Mouse (Mus musculus) cerebellum, adult 2 months (tissue): ENCODE data around the gene Rbms3. TPM values are rescaled to one million over a fixed set of nuclear protein-coding genes. Genes with fewer than 3 reads are reported as not detected.

Source experiments
- DNase-seq, 2 experiments: peaks; one replicate each; pipeline ENCODE4 v3.0.0; 2021
- H3K27ac ChIP-seq: fragments of 200-500 bp; 2 replicates; pipeline ENCODE4 v1.5.1; 2012; ENCODE audit warnings: low read length, control low read depth, inconsistent platforms; ENCODE audit not compliant: insufficient read depth
- H3K27me3 ChIP-seq: fragments of 200-500 bp; 2 replicates; pipeline ENCODE4 v1.6.1; 2012; ENCODE audit warnings: inconsistent platforms, mild to moderate bottlenecking, low read length, moderate library complexity; ENCODE audit not compliant: control insufficient read depth, insufficient read depth
- H3K4me1 ChIP-seq: fragments of 200-500 bp; 2 replicates; pipeline ENCODE4 v1.6.1; 2011; ENCODE audit warnings: low read length; ENCODE audit not compliant: control insufficient read depth, insufficient read depth
- H3K4me3 ChIP-seq: fragments of 200-500 bp; replicated peaks from 2 replicates; pipeline ENCODE3; 2011; ENCODE audit warnings: mild to moderate bottlenecking, low read depth, low read length, control low read depth; ENCODE audit not compliant: insufficient read depth
- CTCF ChIP-seq: fragments of 200-500 bp; IDR thresholded peaks from 2 replicates; pipeline ENCODE4 v1.5.1; 2011; ENCODE audit warnings: low read depth, mild to moderate bottlenecking, control low read depth, low read length, moderate library complexity, borderline replicate concordance; ENCODE audit not compliant: insufficient read depth
- POLR2A ChIP-seq: fragments of 200-500 bp; IDR thresholded peaks from 2 replicates; pipeline ENCODE4 v1.6.1; 2011; ENCODE audit warnings: low read length, control low read depth, borderline replicate concordance; ENCODE audit not compliant: insufficient read depth
- WGBS: fragments of 180-500 bp; shearing (Covaris S2); methylation state at CpG from one replicate; pipeline ENCODE4 v1.1.7; 2018; 5-methylcytosine and 5-hydroxymethylcytosine counted together
- polyA plus RNA-seq: library from polyadenylated mRNA; depleted of rRNA; stranded (reverse); fragments of >200 nt; gene quantifications from 2 replicates; pipeline ENCODE4 v1.2.3, GENCODE M21; 2012

Gene Rbms3
- polyA plus RNA-seq, 1 experiment = 13.3 TPM

DNA sequence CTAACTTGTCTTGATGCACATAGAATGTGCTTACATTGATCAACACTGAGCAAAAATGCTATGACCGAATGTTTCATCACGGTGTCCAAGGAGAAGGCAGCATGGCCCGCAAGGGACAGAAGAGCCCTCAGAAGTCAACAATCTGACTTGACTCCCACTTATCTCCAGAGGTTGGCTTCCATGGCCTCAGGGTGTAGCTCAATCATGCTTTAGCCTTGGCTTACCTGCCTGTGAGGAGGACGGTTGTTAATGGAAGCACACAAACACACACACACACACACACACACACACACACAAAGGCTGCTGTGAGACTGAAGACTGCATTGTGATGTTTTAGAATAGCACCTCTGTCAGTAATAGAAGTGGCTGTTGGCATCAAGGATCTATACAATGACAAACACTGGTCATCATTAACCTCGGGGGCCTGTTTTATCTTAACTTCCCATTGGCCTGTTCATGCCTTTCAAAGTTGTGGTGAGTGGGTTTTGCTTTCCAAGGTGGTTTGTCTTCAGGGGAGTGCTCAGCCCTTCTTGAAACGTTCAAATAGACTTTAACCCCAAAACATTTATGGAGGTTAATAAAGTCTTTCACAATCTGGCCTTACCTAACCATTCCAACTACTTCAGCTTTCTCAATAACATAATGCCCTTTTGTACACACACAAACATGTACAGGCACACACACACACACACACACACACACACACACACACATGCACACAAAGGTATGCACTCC lies 771.7 kb downstream of the Rbms3 start:
- Histone ChIP-seq H3K4me3 (no peak overlapping the region), H3K4me1 (no peaks in the 10 kb centered on the region), H3K27ac (no peak overlapping the region), H3K27me3 (no peaks in the 10 kb centered on the region)
- 94% methylated on average over 6 of the region's 6 CpGs for WGBS
- no peak for DNase-seq
- TF ChIP-seq POLR2A = no peak

DNA sequence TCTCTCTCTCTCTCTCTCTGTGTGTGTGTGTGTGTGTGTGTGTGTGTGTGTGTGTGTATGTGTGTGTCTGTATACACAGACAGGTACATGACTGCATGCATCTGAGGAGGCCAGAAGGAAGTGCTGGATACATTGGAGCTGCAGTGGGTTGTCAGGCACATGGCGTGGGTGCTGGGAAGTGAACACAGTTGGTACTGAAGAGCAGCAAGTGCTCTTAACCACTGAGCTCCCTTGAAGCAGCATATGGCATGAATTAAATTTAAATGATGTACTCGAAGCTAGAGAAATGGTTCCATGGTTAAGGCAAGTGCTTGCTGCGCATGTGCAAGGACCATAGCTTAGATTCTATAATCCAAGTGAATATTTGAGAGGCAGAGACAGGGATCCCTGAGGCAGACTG lies 772.6 kb downstream of the Rbms3 start:
- TF ChIP-seq POLR2A = no peak
- no peak for TF ChIP-seq CTCF
- no peak overlapping the region for H3K27ac ChIP-seq
- 83% methylated on average over 3 of the region's 3 CpGs for WGBS
- no peaks in the 10 kb centered on the region for H3K27me3 ChIP-seq
- H3K4me1 ChIP-seq = no peaks in the 10 kb centered on the region
- no peak overlapping the region for H3K4me3 ChIP-seq
- DNase-seq = no peak

DNA sequence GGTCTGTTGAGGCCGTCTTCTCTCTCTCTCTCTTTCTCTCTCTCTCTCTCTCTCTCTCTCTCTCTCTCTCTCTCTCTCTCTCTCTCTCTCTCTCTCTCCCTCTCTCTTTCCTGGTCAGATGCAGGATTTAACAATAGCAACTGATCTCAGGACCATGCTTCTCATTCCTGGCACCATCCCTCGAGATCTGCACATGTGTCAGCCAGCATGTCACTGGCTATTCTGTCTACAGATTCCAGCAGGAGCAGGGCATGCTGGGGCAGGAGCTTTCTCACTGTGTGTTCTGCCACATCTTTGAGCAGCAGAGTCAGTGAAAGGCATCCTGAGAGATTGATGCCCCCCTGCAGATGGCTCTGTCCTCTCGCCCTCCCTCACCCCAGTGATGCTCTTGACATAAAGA lies 774.0 kb downstream of the Rbms3 start:
- Histone ChIP-seq H3K4me1 (no peaks in the 10 kb centered on the region), H3K4me3 (no peak overlapping the region), H3K27me3 (no peaks in the 10 kb centered on the region), H3K27ac (no peak overlapping the region)
- no peak for DNase-seq
- 58% methylated on average over 3 of the region's 3 CpGs for WGBS
- TF ChIP-seq POLR2A (no peak), CTCF (no peak)

DNA sequence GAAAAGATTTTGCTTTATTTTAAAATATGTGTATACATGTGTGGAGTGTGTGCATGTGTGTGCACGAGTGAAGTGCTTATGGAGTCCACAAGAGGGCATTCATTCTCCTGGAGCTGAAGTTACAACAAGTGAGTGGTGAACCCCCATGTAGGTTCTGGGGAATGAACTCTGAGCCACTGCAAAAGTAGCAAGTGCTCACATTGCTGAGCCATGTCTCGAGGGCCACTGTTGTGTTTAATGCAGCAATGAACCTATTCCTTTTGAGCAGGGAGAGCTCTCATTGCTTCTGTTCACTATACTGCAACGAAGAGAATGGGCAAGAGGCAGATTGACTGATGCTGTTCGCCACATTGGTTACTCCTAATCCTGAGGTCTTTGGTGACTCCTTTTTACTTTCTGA lies 780.8 kb downstream of the Rbms3 start:
- Histone ChIP-seq H3K27me3 (no peaks in the 10 kb centered on the region), H3K4me3 (no peak overlapping the region), H3K27ac (no peak overlapping the region), H3K4me1 (no peaks in the 10 kb centered on the region)
- 96% methylated on average over 4 of the region's 4 CpGs for WGBS
- TF ChIP-seq CTCF = no peak
- no peak for TF ChIP-seq POLR2A
- DNase-seq = no peak

DNA sequence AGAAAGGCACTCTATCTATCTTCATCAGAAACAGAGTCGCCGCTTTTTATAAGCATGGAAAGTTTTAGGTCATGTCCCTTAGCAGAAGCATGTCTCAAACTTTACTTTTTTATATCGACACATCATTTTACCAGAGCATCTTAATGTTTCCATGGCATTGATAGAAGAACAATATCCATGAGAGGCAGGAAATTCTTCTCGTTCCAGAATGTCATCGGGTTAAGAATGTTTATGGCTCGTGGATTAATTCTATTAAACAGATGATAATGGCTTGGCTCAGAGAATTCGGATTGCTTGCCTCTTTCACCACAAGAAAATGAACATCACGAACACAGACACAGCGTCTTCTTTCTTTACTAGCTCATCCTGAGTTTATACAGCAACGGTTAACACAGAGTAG lies 781.5 kb downstream of the Rbms3 start:
- WGBS = 52% methylated on average over 10 of the region's 10 CpGs
- Histone ChIP-seq H3K27me3 (no peaks in the 10 kb centered on the region), H3K4me3 (no peak overlapping the region), H3K4me1 (no peaks in the 10 kb centered on the region), H3K27ac (no peak overlapping the region)
- DNase-seq = no peak
- TF ChIP-seq POLR2A = no peak
- no peak for TF ChIP-seq CTCF

DNA sequence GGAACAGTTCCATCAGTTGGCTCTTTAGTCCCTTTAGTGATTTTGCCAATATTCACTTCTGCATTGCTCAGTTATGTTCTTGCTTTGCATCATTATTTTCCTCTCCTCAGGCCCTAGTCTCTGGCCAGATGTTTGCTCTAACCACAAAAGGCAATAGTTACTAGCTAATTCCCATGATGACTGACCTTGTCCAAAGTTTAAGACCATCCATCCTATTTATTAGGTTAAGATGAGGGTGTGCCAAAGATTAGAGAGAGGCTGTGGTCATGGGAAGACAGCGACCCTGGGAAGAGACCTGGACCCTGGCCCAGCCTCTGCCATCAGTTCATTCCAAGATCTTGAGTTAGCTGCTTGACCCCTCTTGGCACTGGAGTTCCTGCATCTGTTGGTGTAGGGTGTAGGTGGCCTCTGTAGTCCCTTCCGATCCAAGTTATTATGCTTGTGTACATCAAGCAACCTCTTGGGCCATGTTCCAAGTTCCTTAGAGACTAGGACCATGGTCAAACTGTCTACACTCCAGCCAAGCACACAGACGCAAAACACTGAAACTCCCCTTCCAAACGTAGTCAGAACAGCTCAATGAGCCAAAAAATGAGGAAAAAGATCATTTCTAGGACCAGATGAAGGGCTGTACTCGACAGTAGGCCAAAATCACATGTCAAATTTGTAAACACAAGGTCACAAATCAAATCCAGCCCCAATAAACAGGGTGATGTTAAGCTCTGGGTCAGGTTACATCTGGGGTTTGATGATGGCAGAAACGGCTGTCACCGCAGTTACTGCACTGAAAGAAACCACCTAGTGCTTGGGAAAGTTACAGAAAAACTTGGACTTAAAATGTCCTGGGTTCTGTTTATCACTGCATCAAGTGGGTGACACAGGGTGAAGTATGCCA lies 782.2 kb downstream of the Rbms3 start:
- Histone ChIP-seq H3K27me3 (no peaks in the 10 kb centered on the region), H3K27ac (no peak overlapping the region), H3K4me3 (no peak overlapping the region), H3K4me1 (no peaks in the 10 kb centered on the region)
- DNase-seq = no peak
- WGBS = 22% methylated on average over 7 of the region's 7 CpGs
- TF ChIP-seq POLR2A (no peak), CTCF (no peak)

DNA sequence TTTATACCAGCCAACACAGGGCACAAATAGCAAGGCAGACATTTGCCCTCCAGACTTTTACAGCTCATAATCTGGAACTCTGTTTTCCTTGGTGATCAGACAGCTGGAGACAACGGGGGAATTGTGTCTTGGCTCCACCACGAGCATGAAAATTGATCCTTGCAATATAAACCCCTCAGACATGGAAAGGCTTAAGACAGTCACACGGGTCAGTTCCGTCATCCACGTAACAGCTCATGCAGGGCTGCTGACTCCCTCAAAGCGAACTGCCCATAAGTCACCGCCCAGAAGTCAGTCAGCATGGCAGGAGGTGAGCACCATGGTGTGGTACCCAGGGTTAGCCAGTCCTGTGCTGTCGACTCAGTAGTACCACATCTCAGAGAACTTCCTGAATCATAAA lies 794.8 kb downstream of the Rbms3 start:
- H3K27me3 ChIP-seq = no peaks in the 10 kb centered on the region; the same call in 1 of the 2 replicates
- no peak overlapping the region for H3K4me3 ChIP-seq
- H3K4me1 ChIP-seq = no peaks in the 10 kb centered on the region
- DNase-seq = no peak
- no peak overlapping the region for H3K27ac ChIP-seq
- TF ChIP-seq POLR2A (no peak), CTCF (no peak)
- 16% methylated on average over 8 of the region's 8 CpGs for WGBS

DNA sequence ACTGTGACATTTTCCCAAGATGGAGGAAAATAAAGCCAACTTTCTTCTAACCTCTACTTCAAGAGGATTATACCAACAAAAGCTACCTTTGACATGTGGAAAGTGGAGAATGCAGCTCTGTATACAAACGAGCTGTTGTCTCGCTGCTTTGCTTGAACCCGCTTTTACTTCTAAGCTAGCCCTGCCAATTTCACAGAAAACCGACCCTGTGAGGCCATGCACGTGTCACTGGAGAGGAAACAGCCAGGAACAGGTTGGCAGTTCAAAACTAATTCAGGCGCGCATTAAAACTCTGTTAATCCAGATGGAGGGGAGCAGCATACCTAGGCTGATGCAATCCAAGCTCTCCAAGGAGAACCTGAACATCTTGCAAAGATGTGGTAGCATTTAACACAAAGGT lies 796.0 kb downstream of the Rbms3 start:
- 44% methylated on average over 7 of the region's 7 CpGs for WGBS
- no peak for DNase-seq
- Histone ChIP-seq H3K27me3 (no peaks in the 10 kb centered on the region; the same call in 1 of the 2 replicates), H3K4me3 (no peak overlapping the region), H3K4me1 (no peaks in the 10 kb centered on the region), H3K27ac (no peak overlapping the region)
- TF ChIP-seq POLR2A = no peak
- TF ChIP-seq CTCF = no peak
